In the genomic region with DNA sequence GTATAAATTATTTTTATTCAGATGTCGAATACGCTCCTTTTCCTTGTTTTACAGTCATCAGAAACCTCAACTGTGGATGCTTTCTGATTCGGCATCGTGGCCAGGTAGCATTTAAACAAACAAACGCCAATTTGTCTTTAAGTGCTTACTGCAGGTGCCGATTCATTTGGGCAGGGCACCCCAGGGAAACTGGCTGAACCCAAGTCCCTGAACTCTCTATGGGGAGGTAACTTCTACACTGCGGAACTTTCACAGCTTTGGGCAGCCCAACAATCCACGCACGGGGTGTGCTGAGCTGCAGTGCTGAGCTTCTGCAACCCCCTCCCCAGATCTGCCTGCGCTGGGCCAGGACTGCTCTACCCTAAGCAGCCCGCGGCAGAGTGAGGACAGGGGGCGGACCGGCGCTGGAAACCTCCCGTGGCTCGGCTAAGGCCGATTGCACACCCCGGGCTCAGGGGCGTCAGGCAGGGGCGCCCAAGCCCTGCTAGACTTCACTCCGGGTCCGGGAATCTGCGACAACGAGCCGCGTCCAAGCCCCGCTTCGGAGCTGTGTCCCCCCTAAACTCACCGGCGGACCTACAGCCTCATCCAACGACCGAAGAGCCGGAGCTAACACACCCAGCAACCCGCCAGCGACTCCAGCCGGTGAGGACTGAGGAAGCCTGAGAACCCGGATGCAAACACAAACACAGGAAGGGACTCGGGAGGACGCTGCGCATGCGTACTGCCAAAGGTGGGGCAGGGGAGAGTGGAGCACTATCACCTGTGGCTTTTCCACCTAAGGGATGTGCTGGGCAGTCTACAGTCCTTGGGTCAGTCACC, we compare ENCODE assay signal across 7 mouse cellular contexts. TPM values are rescaled to one million over a fixed set of nuclear protein-coding genes. Genes with fewer than 3 reads are reported as not detected.
DNase-seq lines count a peak whose midpoint lies in the region; ATAC-seq lines count a peak whose summit lies in the region.

A gene (minus strand): TSS at position 701 of the 822 bp plus-strand sequence.

- WGBS in intestine, embryonic 15.5 days, result 3% methylated on average over 42 of the region's 42 CpGs
- 5% methylated on average over 42 of the region's 42 CpGs for WGBS in midbrain, embryonic 10.5 days

- H3K27ac ChIP-seq in intestine, embryonic 15.5 days, result peak within 1 kb of the TSS; percentile 71
- H3K27ac ChIP-seq in midbrain, embryonic 10.5 days (replicated peaks), result peak within 1 kb of the TSS; percentile 92

- H3K9me3 ChIP-seq in intestine, embryonic 15.5 days, result no peaks in the 10 kb centered on the region
- no peaks in the 10 kb centered on the region for H3K9me3 ChIP-seq in midbrain, embryonic 10.5 days (replicated peaks)

- ATAC-seq in intestine, embryonic 15.5 days, result peak; percentile 99

- peak; percentile 69 for DNase-seq in adrenal gland, adult 18-20 months (ENCODE audit: low spot score in 2 of 2)
- DNase-seq in embryo, embryonic 11.5 days (ENCODE audit: low read depth, low spot score), result peak; percentile 73
- peak; percentile 65 to 71 for DNase-seq in gastrocnemius, postnatal 36 days
- peak; percentile 86 to 93 for DNase-seq in left cerebral cortex, postnatal 25 days (ENCODE audit: low spot score in 2 of 2)
- DNase-seq in midbrain, embryonic 10.5 days (ENCODE audit: low spot score), result peak; percentile 90
- peak; percentile 83 for DNase-seq in right cerebral cortex, postnatal 4 days

- H3K9ac ChIP-seq in intestine, embryonic 15.5 days, result peak within 1 kb of the TSS; percentile 66

- H3K4me2 ChIP-seq in intestine, embryonic 15.5 days (replicated peaks), result peak within 1 kb of the TSS; percentile 79

- peak within 1 kb of the TSS; percentile 74 for H3K4me3 ChIP-seq in intestine, embryonic 15.5 days (replicated peaks)
- peak within 1 kb of the TSS; percentile 75 for H3K4me3 ChIP-seq in midbrain, embryonic 10.5 days

- no peaks in the 10 kb centered on the region; the same call in 1 of the 2 replicates for H3K36me3 ChIP-seq in intestine, embryonic 15.5 days
- peaks cover 12% of the 10 kb centered on the region for H3K36me3 ChIP-seq in midbrain, embryonic 10.5 days

- H3K4me1 ChIP-seq in intestine, embryonic 15.5 days (replicated peaks), result no peaks in the 10 kb centered on the region
- peaks cover 8% of the 10 kb centered on the region for H3K4me1 ChIP-seq in midbrain, embryonic 10.5 days

- H3K27me3 ChIP-seq in intestine, embryonic 15.5 days (replicated peaks), result no peaks in the 10 kb centered on the region
- no peaks in the 10 kb centered on the region for H3K27me3 ChIP-seq in midbrain, embryonic 10.5 days (ENCODE audit: low read depth, poor library complexity, severe bottlenecking)

- intact Hi-C loops in gastrocnemius, postnatal 36 days (cut with DNase I), result no loop called here
- intact Hi-C loops in left cerebral cortex, postnatal 25 days (cut with DNase I), result no loop called here

RNA-seq across cellular contexts. Expression of the gene that starts here (rescaled TPM):
- total RNA-seq in adrenal gland, adult 18-20 months (2021), result 10 to 100 TPM; 15.9 to 22.1 TPM
- 1 to 10 TPM; 2.7 to 4.4 TPM for total RNA-seq in gastrocnemius, postnatal 36 days (2021)
- polyA plus RNA-seq in intestine, embryonic 15.5 days (2015; fragmentation: Nextera tagmentation; extraction: Ambion mirVana), result 30.7 and 38.5 TPM in 2 replicates
- total RNA-seq in left cerebral cortex, postnatal 25 days (2021), result 10 to 100 TPM; 19.1 to 19.3 TPM
- polyA plus RNA-seq in midbrain, embryonic 10.5 days (2016; fragmentation: Nextera tagmentation; extraction: Ambion mirVana), result 24.0 and 26.1 TPM in 2 replicates

Comparison
In these comparisons a context has a peak if more than half of its experiments do, and no peak if none do; other contexts are left out.
1. Peak in every context shown above with its lines: DNase-seq, ATAC-seq, H3K4me3 ChIP-seq and H3K27ac ChIP-seq.